Mouse (Mus musculus) gastrocnemius, postnatal 4 days (tissue): ENCODE results near the gene Sptlc2. TPM values are rescaled to one million over a fixed set of nuclear protein-coding genes. Genes with fewer than 3 reads are reported as not detected.

ENCODE experiments used
- DNase-seq, 2 experiments: peaks; one replicate each; pipeline ENCODE4 v3.0.0; 2021 to 2022; ENCODE audit warnings: low spot score in 2 of 2, mixed read lengths in 2 of 2
- total RNA-seq, 2 experiments: library from RNA; stranded (reverse); gene quantifications; 2 replicates each; pipeline ENCODE4 v1.2.3; 2021

Sptlc2 gene
- total RNA-seq, 2 experiments from 2014 or later, result 41.7 to 44.1 TPM

DNA sequence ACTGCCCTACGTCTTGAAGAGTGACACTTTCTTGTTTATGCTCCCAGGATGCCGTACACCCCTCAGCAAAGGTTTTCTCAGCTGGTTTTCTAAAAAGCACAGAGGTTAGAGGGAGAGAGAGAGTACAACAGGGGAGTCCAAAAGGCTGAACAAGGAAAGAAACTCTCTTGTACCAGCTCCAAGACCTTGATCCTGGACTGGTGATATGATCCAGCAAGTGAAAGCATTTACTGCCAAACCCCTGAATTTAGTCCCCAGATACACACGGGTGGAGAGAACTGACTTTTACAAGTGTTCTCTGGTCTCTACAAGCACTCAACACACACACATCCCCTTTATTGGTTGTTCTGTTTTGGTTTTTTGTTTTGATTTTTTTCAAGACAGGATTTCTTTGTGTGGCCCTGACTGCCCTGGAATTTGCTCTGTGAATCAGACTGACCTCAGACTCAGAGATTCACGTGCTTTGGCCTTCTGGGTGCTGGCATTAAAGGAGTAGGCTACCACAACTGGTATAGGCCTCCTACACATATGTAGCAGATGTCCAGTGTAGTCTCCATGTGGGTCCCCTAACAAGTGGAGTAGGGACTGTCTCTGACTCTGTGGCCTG is 9.8 kb upstream of the Sptlc2 start:
- DNase-seq, result no peak

DNA sequence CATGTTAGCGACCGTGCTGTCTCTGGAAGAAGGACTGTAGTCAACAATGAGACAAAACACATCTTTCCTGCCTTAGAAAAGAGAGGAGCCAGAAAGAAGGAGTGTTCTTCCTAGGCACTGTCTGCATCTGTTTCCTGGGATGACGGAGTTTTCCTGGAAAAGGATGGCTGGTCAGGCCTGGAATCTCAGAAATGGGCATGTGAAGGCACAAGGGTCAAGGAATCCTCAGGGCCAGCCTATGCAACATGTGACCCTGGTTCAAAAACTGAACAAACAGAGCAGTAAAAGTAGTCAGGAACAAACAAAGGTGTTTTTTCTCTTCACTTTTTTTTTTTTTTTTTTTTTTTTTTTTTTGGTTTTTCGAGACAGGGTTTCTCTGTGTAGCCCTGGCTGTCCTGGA is 9.0 kb upstream of the Sptlc2 start:
- DNase-seq, result no peak

DNA sequence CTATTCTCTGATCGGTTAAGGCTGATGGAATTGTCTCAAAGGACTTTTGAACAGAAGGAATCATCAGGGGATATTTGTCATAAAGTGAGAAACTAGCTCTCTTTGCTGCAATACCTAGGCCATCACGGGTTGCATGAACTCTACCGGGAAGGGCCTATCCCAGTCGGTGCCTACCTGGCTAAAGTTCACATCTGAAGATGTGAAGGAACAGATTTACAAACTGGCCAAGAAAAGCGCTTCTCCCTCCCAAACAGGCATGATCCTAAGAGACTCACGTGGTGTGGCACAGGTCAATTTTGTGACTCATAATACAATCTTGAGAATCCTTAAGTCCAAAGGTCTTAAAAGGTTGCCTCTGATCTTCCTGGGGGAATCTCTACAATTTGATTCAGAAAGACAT is 6.2 kb upstream of the Sptlc2 start:
- DNase-seq, result no peak

DNA sequence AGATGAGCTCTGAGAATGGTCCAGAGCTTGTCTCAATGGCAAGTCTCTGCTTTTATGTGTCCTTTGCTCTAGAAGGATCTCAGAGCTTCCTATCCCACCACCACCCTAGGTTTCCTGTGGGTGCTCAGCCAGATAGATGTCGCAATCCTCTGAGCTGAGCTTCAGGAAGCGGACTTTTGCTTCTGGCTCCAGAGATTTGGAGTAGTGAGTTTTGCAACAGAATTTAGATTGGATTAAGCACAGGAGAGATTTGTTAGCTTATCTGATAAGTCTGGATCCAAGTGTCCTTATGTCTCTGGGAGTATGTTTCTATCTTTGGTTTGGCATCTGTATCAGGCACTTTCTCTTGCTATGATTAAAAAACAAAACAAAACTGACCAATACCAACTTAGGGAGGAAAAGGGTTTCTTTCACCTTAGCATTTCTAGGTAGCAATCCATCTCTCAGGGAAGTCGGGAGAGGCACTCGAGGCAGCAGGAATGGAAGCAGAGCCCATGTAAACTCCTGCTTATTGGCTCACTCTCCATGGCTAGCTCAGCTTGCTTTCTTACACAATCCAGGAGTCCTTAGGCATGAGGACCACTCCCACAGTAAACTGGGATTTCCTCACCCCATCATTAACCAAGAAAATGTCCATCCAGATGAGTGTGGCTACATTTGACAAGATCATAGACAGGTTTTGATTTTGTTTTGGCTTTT is 5.4 kb upstream of the Sptlc2 start:
- DNase-seq, result no peak

DNA sequence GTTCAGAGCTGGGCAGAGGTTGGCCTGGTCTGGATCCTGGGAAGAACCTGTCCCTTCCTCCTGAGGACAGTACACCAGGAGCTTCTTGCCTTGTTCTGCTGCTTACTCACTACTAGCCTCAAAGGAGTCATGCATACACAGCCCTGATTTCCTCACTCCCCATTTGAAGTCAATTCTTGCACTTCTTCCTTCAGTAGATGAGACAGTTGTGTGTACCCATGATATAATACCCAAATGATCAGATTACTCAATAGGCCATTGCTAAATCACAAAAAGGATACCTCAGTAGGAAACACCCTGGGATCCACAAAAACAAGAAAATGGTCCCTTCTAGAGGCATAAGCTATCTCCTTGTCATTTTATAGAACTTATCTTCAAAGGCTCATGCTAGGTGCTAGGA is 3.2 kb upstream of the Sptlc2 start:
- DNase-seq, result no peak

DNA sequence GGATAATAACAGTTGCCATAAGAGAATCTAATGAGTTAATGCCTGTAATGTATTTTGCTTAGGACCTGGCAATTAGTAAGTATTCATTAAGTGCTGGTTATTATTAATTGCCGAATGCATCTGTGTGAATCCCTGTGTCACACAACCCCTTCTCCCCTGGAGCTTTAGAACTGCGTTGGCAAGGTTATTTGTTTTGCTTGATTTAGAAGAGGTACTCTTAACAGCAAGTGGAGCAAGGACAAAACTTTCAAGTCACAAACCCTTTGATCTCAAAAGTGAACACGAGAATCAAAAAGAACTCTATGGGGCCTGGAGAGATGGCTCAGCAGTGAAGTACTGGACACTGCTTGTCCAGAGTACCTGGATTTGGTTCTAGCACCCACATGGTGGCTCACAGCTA is 1.1 kb upstream of the Sptlc2 start:
- no peak for DNase-seq

DNA sequence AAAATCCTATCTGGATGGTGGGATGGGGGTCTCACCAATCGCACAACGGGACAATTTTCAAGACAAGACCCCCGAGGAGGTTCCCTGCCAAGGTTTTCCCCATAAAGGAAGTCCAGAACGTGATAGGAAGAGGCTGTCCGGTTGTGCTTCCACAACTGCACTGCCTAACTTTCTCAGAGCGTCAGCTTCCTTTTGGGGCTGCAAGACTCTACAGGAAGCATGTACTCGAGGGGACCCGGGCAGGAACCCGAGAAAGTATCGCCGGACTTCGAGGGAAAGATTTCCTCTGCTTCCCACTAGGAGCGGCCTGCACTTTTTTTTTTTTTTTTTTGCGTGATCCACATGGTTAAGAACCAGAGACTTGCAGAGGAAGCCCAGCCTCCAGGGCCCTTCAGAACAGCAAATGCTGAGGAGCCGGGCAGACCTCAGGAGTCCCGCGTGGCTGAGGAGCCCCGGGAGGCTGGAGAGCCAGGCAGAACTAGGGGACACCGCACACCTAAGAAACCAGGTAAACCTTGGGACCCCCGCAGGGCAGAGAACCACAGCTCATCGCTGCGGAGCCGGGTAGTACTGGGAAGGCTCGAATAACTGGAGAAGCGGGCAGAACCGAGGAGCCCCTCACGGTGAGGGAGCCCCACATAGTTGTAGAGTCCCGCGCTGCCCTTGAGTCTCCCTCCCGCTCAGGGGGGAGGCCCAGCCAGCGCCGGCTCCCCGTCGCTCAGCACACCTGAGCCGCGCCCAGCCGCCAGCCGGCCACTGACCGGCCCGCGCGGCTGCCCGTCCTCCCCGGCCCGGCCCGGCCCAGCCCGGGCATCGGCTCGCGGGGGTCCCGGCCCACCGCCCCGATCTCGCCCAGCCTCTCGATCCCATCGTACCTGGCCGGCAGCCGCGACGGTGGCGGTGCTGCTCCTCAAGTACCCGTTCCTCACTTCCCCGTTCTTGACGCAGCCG is 709 bp downstream of the Sptlc2 start:
- peak in 1 of 2 experiments; percentile 26 for DNase-seq

DNA sequence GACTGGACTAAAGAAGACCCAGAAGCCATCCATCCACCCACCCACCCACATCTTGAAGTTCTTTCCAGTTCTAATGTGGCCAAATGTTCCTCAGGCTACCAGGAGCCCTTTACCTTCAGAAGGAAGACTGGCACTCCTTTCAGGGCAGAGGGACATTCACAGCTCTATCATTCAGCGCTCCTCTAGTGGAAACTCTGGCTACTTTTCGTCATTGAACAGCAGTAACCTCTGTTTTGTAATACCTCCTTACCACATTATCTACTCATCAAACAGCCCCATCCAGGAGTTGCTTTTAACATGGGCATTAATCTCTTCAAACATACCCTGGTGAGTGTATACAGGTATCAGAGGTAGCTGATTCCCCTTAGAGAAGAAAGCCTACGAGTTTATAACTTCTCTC is 3.1 kb downstream of the Sptlc2 start:
- no peak for DNase-seq

DNA sequence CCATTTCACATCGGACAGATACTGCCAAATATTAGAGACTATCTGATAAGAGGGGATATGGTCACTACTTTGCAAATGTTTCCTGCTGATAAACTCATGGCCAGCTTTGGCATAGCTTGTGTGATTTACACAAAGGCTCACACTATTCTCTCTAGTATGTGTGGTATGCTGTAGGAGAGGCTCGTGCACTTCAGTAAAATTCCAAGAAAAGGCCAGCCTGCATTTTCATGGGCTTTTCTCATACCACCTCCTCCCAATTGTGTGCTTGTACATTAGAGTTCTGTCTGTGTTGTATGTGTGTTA is 6.8 kb downstream of the Sptlc2 start:
- DNase-seq, result no peak

DNA sequence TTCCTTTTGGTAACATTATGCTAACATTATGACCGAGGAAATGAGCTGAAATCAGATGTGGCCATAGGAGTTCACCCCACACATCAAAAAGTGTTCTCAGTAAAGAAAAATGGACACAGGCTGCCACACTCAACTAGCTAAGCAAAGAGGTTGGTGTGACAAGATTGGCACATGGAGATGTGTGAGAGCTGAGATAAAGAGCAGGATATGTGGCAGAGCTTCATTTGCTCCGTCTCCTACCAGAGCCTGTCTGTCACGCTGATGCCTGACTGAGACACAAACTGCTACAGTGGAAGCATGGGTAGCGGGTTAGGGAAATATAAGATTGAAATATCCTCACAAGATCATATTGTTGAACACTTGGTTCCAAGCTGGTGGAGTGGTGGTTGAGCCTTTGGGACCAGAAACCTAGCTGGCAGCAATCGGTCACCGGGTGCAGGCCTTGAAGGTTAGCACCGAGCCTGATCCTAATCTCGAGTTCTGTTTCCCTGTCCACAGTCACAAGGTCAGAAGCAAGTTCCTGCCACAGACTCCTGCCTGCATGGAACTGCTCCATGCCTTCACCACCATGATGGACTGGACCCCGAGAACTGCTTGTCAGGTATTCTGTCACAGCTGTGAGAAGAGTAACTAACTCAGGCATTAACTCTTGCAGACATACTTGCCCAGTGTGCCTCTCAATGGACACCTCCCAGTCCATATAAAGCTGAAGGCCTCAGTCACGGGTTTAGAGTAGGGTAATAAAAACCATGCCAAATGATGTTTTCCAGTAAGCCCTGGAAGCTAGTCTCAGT is 7.4 kb downstream of the Sptlc2 start:
- DNase-seq, result no peak

DNA sequence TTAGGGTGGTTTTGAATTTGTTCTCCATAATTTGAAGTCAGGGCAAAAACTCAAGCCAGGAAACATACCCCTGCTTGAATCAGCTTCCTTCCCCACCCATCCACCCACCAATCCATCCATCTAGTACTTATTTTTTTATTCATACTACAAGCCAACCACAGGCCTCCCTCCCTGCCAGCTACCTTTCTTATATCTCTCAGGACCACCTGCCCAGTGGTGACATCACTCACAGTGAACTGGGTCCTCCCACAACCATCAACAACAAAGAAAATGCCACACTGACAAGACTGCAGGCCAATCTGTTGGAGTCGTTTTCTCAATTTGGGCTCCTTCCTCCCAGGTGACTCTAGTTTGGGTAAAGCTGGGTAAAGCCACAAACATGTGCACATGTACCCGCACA is 8.7 kb downstream of the Sptlc2 start:
- no peak for DNase-seq

DNA sequence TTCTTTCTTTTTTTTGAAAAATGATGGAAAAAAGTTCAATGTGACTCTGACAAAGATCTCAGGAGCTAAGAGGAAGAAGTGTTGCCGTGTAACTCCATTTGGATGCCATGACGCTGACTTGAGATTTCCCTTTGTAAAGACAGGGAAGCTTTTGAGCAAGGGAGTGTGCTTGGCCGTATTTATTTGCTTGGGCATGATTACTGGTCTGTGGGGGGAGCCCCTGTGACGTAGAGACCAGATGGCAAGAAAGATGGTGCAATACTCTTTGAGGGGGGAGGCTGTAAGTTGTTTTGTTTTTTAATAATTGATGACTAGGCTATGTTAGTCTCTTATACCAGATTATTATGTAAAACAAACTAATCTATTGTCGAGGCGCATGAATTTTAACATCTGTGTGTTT is 14.0 kb downstream of the Sptlc2 start:
- DNase-seq, result no peak

DNA sequence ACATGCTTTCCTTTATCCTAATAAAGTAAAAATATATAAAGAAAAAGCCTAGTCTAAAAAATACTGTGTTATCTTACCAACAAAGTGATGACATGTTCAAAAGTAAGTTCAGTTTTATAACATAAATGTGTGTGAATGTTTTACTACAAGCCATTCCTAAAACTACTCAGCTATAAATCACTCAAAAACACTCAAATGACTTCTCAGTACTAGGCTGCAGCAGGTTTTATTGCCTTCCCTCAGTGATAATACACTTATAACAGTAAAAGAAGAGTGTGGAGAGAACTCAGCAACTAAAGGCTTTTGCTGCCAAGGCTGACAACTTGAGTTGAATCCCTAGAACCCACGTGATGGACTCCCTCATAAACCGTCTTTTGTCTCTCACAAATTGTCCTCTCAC is 18.8 kb downstream of the Sptlc2 start:
- DNase-seq, result no peak

DNA sequence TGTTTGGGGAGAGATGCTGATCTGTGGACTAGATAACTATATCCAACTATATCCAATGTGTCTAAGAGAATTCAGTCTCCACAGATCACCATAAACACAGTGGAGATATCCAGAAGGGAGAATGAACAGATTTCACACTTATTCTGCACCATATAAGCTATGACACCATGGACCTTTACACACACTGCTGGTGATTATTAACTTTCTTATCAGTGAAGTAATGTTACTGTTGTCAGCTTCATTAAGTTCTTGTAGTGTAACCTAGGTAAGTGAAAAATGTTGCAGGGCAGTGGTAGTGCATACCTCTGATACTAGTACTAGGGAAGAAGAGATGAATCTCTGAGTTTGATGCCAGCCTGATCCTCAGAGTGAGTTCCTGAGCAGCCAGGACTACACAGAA is 20.1 kb downstream of the Sptlc2 start:
- DNase-seq, result no peak

DNA sequence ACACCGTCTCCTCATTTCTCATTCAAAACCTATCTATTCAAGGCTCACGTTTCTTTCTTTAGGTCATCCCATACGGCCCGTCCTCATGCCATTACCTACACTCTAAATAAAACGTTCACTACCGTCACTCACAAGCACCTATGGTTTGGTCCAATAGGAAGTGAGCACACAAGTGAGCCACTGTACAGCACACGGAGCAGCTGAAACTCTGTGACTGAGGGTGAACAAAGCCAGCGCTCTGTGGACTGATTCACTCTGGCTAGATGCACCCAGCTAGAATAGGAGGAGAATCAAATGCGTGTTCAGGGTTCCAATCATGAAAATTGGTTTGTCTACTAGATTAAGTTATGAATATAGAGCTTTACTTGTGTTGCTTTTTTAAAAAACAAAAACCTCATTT is 22.5 kb downstream of the Sptlc2 start:
- no peak for DNase-seq

DNA sequence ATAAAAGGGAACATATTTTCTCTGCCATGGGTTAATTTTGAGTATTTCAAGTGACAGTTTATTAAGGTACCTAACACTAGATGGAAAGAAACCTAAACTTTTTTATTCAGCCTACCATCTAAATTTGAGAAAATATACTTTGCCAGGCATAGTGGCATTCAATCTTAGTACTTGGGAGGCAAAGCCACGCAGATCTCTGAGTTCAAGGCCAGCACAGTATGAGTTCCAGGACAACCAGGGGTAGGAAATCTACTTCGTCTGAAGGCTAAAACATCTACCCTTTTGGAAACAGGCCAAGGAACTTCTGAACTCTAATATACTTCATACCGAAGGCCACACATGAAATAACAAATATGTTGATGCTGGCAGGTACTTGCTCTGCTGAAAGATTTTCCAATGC is 26.0 kb downstream of the Sptlc2 start:
- DNase-seq, result no peak

DNA sequence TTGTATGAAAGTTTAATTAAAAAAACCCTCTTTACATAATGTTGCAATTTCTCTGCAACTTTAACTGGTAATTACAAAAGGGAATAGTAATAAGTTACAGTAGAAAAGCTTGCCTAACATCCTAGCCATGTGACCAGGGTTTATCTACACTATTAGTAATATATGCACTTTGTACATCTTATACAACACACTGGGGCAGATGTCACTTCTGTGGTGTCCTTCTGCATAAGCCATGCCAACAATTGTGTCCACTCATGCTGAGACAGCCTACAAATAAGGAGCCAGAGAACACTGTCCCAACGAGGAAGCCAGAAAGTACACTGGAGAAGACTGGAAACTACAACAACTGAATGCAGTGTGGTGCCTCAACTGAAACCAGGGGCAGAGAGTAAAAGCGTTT is 40.1 kb downstream of the Sptlc2 start:
- no peak for DNase-seq

DNA sequence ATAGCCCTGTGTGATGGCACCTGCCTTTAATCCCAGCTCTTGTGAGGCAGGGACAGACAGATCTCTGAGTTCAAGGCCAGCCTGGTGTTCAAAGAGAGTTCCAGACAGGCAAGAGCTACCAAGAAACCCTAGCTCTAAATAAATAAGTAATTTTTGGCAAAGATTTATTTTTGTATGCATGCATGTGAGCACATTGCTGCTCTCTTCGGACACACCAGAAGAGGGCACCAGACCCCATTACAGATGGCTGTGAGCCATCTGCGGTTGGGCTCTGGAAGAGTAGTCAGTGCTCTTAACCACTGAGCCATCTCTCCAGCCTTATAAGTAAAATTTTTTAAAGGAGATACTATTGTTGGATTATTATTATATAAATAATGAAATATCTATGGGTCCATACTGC is 40.6 kb downstream of the Sptlc2 start:
- no peak for DNase-seq

DNA sequence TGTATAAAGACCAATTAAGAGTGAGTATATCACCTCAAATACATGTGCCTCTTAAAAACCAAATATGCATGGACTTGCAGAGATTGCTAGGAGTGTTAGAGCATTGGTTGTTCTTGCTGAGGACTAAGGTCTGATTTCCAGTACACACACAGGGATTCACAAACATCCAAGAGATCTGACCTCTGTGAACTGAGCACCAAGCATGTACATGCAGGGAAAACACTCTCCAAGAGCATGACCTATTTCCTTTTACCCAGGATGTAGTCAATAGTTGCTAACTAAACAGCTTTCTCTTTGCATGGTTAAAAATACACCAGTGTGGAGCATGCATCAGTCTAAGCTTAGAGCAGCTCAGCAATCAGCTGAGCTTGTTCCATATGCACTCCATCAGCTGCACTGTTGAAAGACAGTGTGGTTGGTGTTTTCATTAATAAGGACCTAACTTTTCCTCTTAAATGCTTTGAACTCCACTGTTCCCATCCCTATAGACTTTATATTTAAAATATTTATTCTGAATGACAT is 45.0 kb downstream of the Sptlc2 start:
- no peak for DNase-seq

DNA sequence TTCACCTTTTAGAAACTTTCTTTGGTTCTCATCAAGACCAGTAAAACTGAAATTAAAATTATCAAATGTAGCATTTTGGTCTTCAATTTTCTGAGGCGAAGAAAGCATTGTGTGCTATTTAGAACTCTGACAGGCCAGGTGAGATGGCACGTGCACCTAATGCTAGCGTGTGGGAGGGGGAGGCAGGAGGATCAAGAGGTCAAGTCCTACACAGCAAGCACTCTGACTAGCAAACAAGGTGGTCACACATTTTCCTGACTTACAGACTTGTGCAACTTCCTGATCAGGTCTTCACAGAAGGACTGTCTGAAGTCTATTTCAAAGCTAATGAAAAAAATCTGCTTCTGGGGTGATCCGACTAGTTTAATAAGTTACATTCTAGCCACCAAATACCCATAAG is 50.1 kb downstream of the Sptlc2 start:
- DNase-seq, result no peak

DNA sequence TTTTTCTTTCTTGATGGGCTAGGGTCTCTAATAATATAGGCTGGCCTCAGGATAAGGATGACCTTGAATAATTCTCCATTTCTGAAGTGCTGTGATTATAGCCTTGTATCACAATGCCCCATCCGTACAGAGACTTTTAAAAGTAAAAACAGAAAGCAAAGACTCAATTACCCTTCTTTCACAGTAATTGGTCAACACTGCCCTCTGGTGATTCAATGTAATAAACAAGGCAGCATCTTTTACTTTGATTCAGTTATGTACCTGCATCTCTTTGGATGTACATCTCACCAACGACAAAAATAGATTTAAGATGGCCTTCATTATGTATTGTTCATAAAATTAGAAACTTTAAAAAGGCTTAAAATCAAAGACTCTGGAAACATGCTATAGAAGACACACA is 53.3 kb downstream of the Sptlc2 start:
- no peak for DNase-seq
